In the genomic region with DNA sequence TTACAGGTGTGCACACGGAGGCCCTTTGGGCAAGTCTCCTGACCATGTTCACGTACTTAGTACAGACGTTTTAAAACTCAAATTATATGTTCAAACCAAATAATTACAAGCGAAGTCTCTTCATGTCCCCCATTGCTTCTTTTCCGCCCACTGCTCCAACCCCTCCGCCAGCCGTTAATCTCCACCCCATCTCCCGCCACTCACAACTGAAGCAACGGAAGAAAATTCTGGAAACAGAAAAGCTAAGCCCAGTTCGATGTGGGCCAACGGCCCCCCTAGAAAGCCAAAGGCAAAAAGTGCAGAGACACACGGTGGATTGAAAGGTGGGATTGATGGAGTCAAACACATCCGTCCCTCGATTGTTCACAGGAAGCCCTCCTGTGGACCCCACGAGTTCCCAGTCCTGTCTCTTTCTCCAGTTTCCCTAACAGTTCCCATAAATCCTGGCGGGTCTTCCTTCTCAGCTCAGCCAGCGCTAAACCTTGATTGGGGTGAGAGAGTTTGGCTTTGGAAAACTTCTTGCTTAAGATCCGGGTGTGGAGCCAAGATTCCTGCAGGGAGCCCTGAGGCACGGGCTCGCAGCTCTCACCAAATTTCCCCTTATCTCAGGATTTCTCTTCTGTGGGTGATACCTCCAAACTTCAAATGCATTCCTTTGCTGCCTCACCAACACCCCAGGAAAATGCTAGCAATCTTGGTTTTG, we compare ENCODE assay signal across 18 mouse cellular contexts. TPM values are rescaled to one million over a fixed set of nuclear protein-coding genes. Genes with fewer than 3 reads are reported as not detected.
DNase-seq lines count a peak whose midpoint lies in the region; ATAC-seq lines count a peak whose summit lies in the region.
"Had no signal": no experiment of that assay in that cellular context is flagged by ENCODE, and none has a peak within 500 bp of the region (broad histone marks: within the 10 kb centered on the region; RNA-seq: fewer than 3 reads in every experiment).

No protein-coding gene starts in this region.

- no peak overlapping the region for H3K27ac ChIP-seq in hindbrain, embryonic 11.5 days (ENCODE audit: low read depth, low read length)
- no peak overlapping the region for H3K27ac ChIP-seq in hindbrain, embryonic 13.5 days
- H3K27ac ChIP-seq in limb, embryonic 11.5 days (replicated peaks; ENCODE audit: low read depth, low read length), result no peak overlapping the region
- H3K27ac ChIP-seq: hindbrain, embryonic 12.5 days; liver, embryonic 15.5 days; midbrain, embryonic 12.5 days; stomach, postnatal 0 days had no signal

- no peaks in the 10 kb centered on the region for H3K36me3 ChIP-seq in hindbrain, embryonic 11.5 days (ENCODE audit: control insufficient read depth, insufficient read depth, low read length)
- H3K36me3 ChIP-seq in hindbrain, embryonic 13.5 days, result no peaks in the 10 kb centered on the region
- H3K36me3 ChIP-seq in limb, embryonic 11.5 days (ENCODE audit: control insufficient read depth, insufficient read depth, low read length), result no peaks in the 10 kb centered on the region
- H3K36me3 ChIP-seq: hindbrain, embryonic 12.5 days; liver, embryonic 15.5 days; midbrain, embryonic 12.5 days had no signal

- H3K9me3 ChIP-seq in hindbrain, embryonic 11.5 days (ENCODE audit: control insufficient read depth, low read length), result no peaks in the 10 kb centered on the region
- H3K9me3 ChIP-seq in hindbrain, embryonic 13.5 days, result no peaks in the 10 kb centered on the region
- H3K9me3 ChIP-seq in limb, embryonic 11.5 days (ENCODE audit: control insufficient read depth, low read length), result no peaks in the 10 kb centered on the region; the same call in 1 of the 2 replicates
- H3K9me3 ChIP-seq: liver, embryonic 15.5 days had no signal

- peak; percentile 33 for DNase-seq in embryo, embryonic 10.5 days (ENCODE audit: low spot score)
- no peak for DNase-seq in embryo, embryonic 10 days (ENCODE audit: low spot score)
- peak; percentile 40 for DNase-seq in hindbrain, embryonic 11.5 days (ENCODE audit: low spot score)
- DNase-seq in limb, embryonic 11.5 days (ENCODE audit: low spot score), result no peak
- peak; percentile 70 for DNase-seq in lung, postnatal 10 days
- no peak for DNase-seq in B cell, adult 2 months
- DNase-seq in layer of hippocampus, adult 9-10 months (ENCODE audit: low spot score), result no peak
- DNase-seq: cerebellum, postnatal 14 days; kidney, postnatal 10 days; thymus, postnatal 36 days had no signal

- no peaks in the 10 kb centered on the region for H3K4me1 ChIP-seq in hindbrain, embryonic 11.5 days (replicated peaks; ENCODE audit: control insufficient read depth, insufficient read depth, low read length)
- H3K4me1 ChIP-seq in hindbrain, embryonic 13.5 days (replicated peaks), result no peaks in the 10 kb centered on the region
- H3K4me1 ChIP-seq in limb, embryonic 11.5 days (ENCODE audit: control insufficient read depth, insufficient read depth, low read length), result 0 out of 2 replicates have a peak, but pooled peaks cover 7% of the 10 kb centered on the region
- H3K4me1 ChIP-seq: hindbrain, embryonic 12.5 days; liver, embryonic 15.5 days; midbrain, embryonic 12.5 days had no signal

- H3K4me3 ChIP-seq in hindbrain, embryonic 11.5 days (ENCODE audit: low read depth, low read length), result no peak overlapping the region
- no peak overlapping the region for H3K4me3 ChIP-seq in hindbrain, embryonic 13.5 days
- H3K4me3 ChIP-seq in limb, embryonic 11.5 days (ENCODE audit: low read depth, low read length), result no peak overlapping the region; the same call in 1 of the 2 replicates
- H3K4me3 ChIP-seq: hindbrain, embryonic 12.5 days; liver, embryonic 15.5 days; midbrain, embryonic 12.5 days had no signal

- H3K9ac ChIP-seq in hindbrain, embryonic 11.5 days (ENCODE audit: low read depth, low read length), result no peak overlapping the region
- no peak overlapping the region for H3K9ac ChIP-seq in hindbrain, embryonic 13.5 days
- peak overlapping the region; percentile 37; the same call in 1 of the 2 replicates for H3K9ac ChIP-seq in limb, embryonic 11.5 days (ENCODE audit: low read length)
- H3K9ac ChIP-seq: hindbrain, embryonic 12.5 days; liver, embryonic 15.5 days; midbrain, embryonic 12.5 days had no signal

- H3K4me2 ChIP-seq in hindbrain, embryonic 11.5 days (replicated peaks; ENCODE audit: low read depth, low read length), result no peak overlapping the region
- H3K4me2 ChIP-seq in hindbrain, embryonic 13.5 days, result no peak overlapping the region
- H3K4me2 ChIP-seq in limb, embryonic 11.5 days (ENCODE audit: low read depth, severe bottlenecking), result peak overlapping the region; percentile 20; the same call in 1 of the 2 replicates
- H3K4me2 ChIP-seq: hindbrain, embryonic 12.5 days; liver, embryonic 15.5 days; midbrain, embryonic 12.5 days had no signal

- WGBS in hindbrain, embryonic 11.5 days, result under 1% methylated on average over 20 of the region's 20 CpGs
- WGBS in hindbrain, embryonic 13.5 days, result 2% methylated on average over 20 of the region's 20 CpGs
- WGBS in limb, embryonic 11.5 days, result 7% methylated on average over 20 of the region's 20 CpGs

- H3K27me3 ChIP-seq in hindbrain, embryonic 11.5 days (ENCODE audit: control insufficient read depth, insufficient read depth, low read length), result peaks cover 80% of the 10 kb centered on the region
- H3K27me3 ChIP-seq in hindbrain, embryonic 13.5 days, result peaks cover 99% of the 10 kb centered on the region
- peaks cover 61% of the 10 kb centered on the region for H3K27me3 ChIP-seq in limb, embryonic 11.5 days (ENCODE audit: control insufficient read depth, insufficient read depth, low read length)

- ATAC-seq in hindbrain, embryonic 11.5 days (ENCODE audit: low FRiP score), result no peak
- ATAC-seq in hindbrain, embryonic 13.5 days (ENCODE audit: low FRiP score), result no peak
- no peak for ATAC-seq in limb, embryonic 11.5 days (ENCODE audit: insufficient number of reproducible peaks, low FRiP score, low TSS enrichment, low read depth)
- ATAC-seq: intestine, postnatal 0 days; Patski had no signal

RNA-seq across cellular contexts. Expression of a gene that starts 24.8 kb away (rescaled TPM):
- polyA plus RNA-seq in hindbrain, embryonic 11.5 days (2014; fragmentation: Nextera tagmentation; extraction: Ambion mirVana), result not detected in 2 replicates
- polyA plus RNA-seq in hindbrain, embryonic 13.5 days (2015; fragmentation: Nextera tagmentation; extraction: Ambion mirVana), result not detected in 2 replicates
- 34.3 and 40.5 TPM in 2 replicates for polyA plus RNA-seq in limb, embryonic 11.5 days (2014; fragmentation: Nextera tagmentation; extraction: Ambion mirVana)
- polyA plus RNA-seq: forebrain, embryonic 11.5 days; intestine, postnatal 0 days; Patski had no signal

Comparison
In these comparisons a context has a peak if more than half of its experiments do, and no peak if none do; other contexts are left out.
1. DNase-seq: peak in embryo, embryonic 10.5 days (single experiment), hindbrain, embryonic 11.5 days (single experiment) and lung, postnatal 10 days (single experiment); none in embryo, embryonic 10 days (single experiment), limb, embryonic 11.5 days (single experiment), B cell, adult 2 months (0 of 2) and layer of hippocampus, adult 9-10 months (single experiment).
2. RNA of a gene that starts 24.8 kb away (polyA plus RNA-seq): 34.3 to 40.5 TPM in limb, embryonic 11.5 days; not detected in hindbrain, embryonic 11.5 days and not detected in hindbrain, embryonic 13.5 days; every median in the first group is over 10 times any median in the second.